Mouse (Mus musculus) liver, adult 2 months (tissue): ENCODE measurements around the gene Vmn1r155. TPM values are rescaled to one million over a fixed set of nuclear protein-coding genes. Genes with fewer than 3 reads are reported as not detected.
"Not testable (repeated sequence)": the region's sequence is repeated elsewhere in the genome, so short reads cannot be mapped to it uniquely, and the experiment has no call there.

Source experiments
- DNase-seq: peaks from one replicate; pipeline ENCODE4 v3.0.0-alpha.2; 2011; ENCODE audit warnings: low read depth, low spot score; ENCODE audit errors: extremely low read depth
- H3K27ac ChIP-seq: fragments of 200-500 bp; replicated peaks from 2 replicates; pipeline ENCODE4 v1.5.1; 2012; ENCODE audit warnings: low read depth, mild to moderate bottlenecking, control low read depth, inconsistent platforms, low read length; ENCODE audit not compliant: insufficient read depth
- H3K27me3 ChIP-seq: fragments of 200-500 bp; 2 replicates; pipeline ENCODE4 v1.6.1; 2012; ENCODE audit warnings: mild to moderate bottlenecking, moderate library complexity, low read length, inconsistent platforms; ENCODE audit not compliant: control insufficient read depth, insufficient read depth
- H3K36me3 ChIP-seq: fragments of 200-500 bp; 2 replicates; pipeline ENCODE4 v1.6.1; 2012; ENCODE audit warnings: low read length, inconsistent platforms; ENCODE audit not compliant: control insufficient read depth, insufficient read depth
- H3K4me1 ChIP-seq: fragments of 200-500 bp; 2 replicates; pipeline ENCODE4 v1.6.1; 2011; ENCODE audit warnings: low read length; ENCODE audit not compliant: control insufficient read depth, insufficient read depth
- H3K4me3 ChIP-seq: fragments of 200-500 bp; 2 replicates; pipeline ENCODE4 v1.5.1; 2011; ENCODE audit warnings: low read depth, mild to moderate bottlenecking, control low read depth, low read length, moderate library complexity; ENCODE audit not compliant: insufficient read depth
- H3K79me2 ChIP-seq: fragments of 200-500 bp; 2 replicates; pipeline ENCODE4 v1.6.1; 2012; ENCODE audit warnings: inconsistent platforms, mild to moderate bottlenecking, low read length, moderate library complexity; ENCODE audit not compliant: control insufficient read depth, insufficient read depth
- H3K9ac ChIP-seq: fragments of 200-500 bp; 2 replicates; pipeline ENCODE4 v1.6.1; 2012; ENCODE audit warnings: low read depth, mild to moderate bottlenecking, control low read depth, inconsistent platforms, low read length
- WGBS: fragments of 180-500 bp; shearing (Covaris S2); methylation state at CpG from one replicate; pipeline ENCODE4 v1.1.7; 2018; 5-methylcytosine and 5-hydroxymethylcytosine counted together
- polyA plus RNA-seq: library from polyadenylated mRNA; depleted of rRNA; stranded (reverse); fragments of >200 nt; gene quantifications from 2 replicates; pipeline ENCODE4 v1.2.3, GENCODE M21; 2012; rRNA removed
- total RNA-seq: library from RNA; depleted of rRNA; stranded (reverse); fragments of >200 nt; gene quantifications from 2 replicates; pipeline ENCODE4 v1.2.3, GENCODE M21; 2014; rRNA removed

Gene Vmn1r155
- total RNA-seq, result not detected in 2 replicates
- not detected in 2 replicates for polyA plus RNA-seq

DNA sequence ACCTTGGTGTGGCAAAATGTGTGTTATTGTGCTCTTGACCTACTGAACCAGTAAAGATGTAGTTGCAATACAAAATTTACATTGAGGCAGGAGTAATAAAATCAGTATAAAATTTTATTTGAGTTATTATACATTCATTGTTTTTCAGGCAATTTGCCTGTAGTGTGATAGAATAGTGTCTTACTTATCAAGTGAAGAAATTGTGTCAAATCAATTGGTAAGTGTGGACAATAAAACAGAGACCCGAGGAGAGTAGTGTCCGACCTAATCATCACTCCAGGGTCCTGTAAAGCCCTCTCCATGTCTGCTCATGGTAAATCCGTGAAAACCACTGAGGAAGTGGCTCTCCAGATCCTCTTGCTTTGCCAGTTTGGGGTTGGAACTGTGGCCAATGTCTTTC lies at the start of gene Vmn1r155:
Gene Vmn1r155 (plus strand): TSS at position 301 of the 400 bp plus-strand sequence.
- H3K4me1 ChIP-seq, H3K4me3 ChIP-seq, H3K27ac ChIP-seq, H3K27me3 ChIP-seq, H3K36me3 ChIP-seq, H3K9ac ChIP-seq, DNase-seq, H3K79me2 ChIP-seq: not testable (repeated sequence)
- WGBS, result no CpG with 5 or more reads among the region's 3 CpGs

GRCm38 (mm10) chr7:22692217-22692616 lies 34.4 kb downstream of the Vmn1r155 start, which contains the start of gene Gm8693:
Gene Gm8693 (minus strand): TSS chr7:22692317.
- WGBS, result no CpG with 5 or more reads among the region's 2 CpGs
- not testable (repeated sequence) for H3K4me1 ChIP-seq, H3K9ac ChIP-seq, DNase-seq, H3K79me2 ChIP-seq, H3K36me3 ChIP-seq, H3K27ac ChIP-seq, H3K27me3 ChIP-seq, H3K4me3 ChIP-seq

Other genes with a start within 250 kb of the Vmn1r155 start
- not detected in 2 replicates for gene Vmn1r148, start 244.4 kb upstream of the Vmn1r155 start, total RNA-seq
- not detected in 2 replicates for gene Vmn1r148, start 244.4 kb upstream of the Vmn1r155 start, polyA plus RNA-seq
- not detected in 2 replicates for gene Vmn1r149, start 219.8 kb upstream of the Vmn1r155 start, total RNA-seq
- gene Vmn1r149, start 219.8 kb upstream of the Vmn1r155 start, polyA plus RNA-seq, result not detected in 2 replicates
- gene Gm10665, start 193.9 kb upstream of the Vmn1r155 start, total RNA-seq, result not detected in 2 replicates
- not detected in 2 replicates for gene Gm10665, start 193.9 kb upstream of the Vmn1r155 start, polyA plus RNA-seq
- gene Vmn1r151, start 158.3 kb upstream of the Vmn1r155 start, total RNA-seq, result not detected in 2 replicates
- not detected in 2 replicates for gene Vmn1r151, start 158.3 kb upstream of the Vmn1r155 start, polyA plus RNA-seq
- not detected in 2 replicates for gene Vmn1r152, start 135.1 kb upstream of the Vmn1r155 start, total RNA-seq
- not detected in 2 replicates for gene Vmn1r152, start 135.1 kb upstream of the Vmn1r155 start, polyA plus RNA-seq
- gene Gm8677, start 123.1 kb upstream of the Vmn1r155 start, total RNA-seq, result not detected in 2 replicates
- gene Gm8677, start 123.1 kb upstream of the Vmn1r155 start, polyA plus RNA-seq, result not detected in 2 replicates
- gene Gm4201, start 92.7 kb upstream of the Vmn1r155 start, total RNA-seq, result not detected in 2 replicates
- gene Gm4201, start 92.7 kb upstream of the Vmn1r155 start, polyA plus RNA-seq, result not detected in 2 replicates
- gene Gm4565, start 69.9 kb upstream of the Vmn1r155 start, total RNA-seq, result not detected in 2 replicates
- gene Gm4565, start 69.9 kb upstream of the Vmn1r155 start, polyA plus RNA-seq, result not detected in 2 replicates
- not detected in 2 replicates for gene Gm8693, start 34.3 kb downstream of the Vmn1r155 start, total RNA-seq
- not detected in 2 replicates for gene Gm8693, start 34.3 kb downstream of the Vmn1r155 start, polyA plus RNA-seq
- not detected in 2 replicates for gene Gm4567, start 61.7 kb downstream of the Vmn1r155 start, total RNA-seq
- gene Gm4567, start 61.7 kb downstream of the Vmn1r155 start, polyA plus RNA-seq, result not detected in 2 replicates
- not detected in 2 replicates for gene Vmn1r157, start 103.7 kb downstream of the Vmn1r155 start, total RNA-seq
- gene Vmn1r157, start 103.7 kb downstream of the Vmn1r155 start, polyA plus RNA-seq, result not detected in 2 replicates
- not detected in 2 replicates for gene Vmn1r158, start 132.8 kb downstream of the Vmn1r155 start, total RNA-seq
- gene Vmn1r158, start 132.8 kb downstream of the Vmn1r155 start, polyA plus RNA-seq, result not detected in 2 replicates
- not detected in 2 replicates for gene Vmn1r159, start 185.6 kb downstream of the Vmn1r155 start, total RNA-seq
- gene Vmn1r159, start 185.6 kb downstream of the Vmn1r155 start, polyA plus RNA-seq, result not detected in 2 replicates
- not detected in 2 replicates for gene Vmn1r160, start 213.2 kb downstream of the Vmn1r155 start, total RNA-seq
- not detected in 2 replicates for gene Vmn1r160, start 213.2 kb downstream of the Vmn1r155 start, polyA plus RNA-seq